Mouse (Mus musculus): ENCODE data around the gene B4galnt4.

DNA sequence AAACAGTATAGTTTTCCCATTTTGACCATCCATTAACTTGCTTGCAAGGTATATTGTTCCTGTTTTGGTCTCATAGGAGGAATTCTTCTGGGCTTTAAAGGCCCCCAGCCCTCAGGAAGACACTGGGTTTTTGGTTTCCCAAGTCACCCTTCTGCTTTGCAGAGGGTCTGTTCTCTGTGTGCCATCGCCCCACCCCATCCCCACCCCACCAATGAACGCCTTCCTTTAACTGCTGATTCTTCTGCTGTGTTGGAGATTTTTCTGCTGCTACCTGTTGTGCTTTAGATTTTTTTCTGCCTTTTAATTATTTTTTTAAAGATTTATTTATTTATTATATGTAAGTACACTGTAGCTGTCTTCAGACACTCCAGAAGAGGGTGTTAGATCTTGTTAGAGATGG, 32.1 kb upstream of the B4galnt4 start, which contains the start of gene Gm17387:
- no peak for TF ChIP-seq ZC3H11A (IDR thresholded peaks at IDR 0.05; ENCODE audit: borderline replicate concordance, low read depth, low read length)
- TF ChIP-seq CHD2 (IDR thresholded peaks at IDR 0.05; ENCODE audit: low read depth, low read length) = no peak
- no peak for TF ChIP-seq HCFC1 (IDR thresholded peaks at IDR 0.05; ENCODE audit: borderline replicate concordance, insufficient read depth, low read length)

All from ES-E14 (cell line).